Mouse (Mus musculus) activated CD4-positive, CD25-positive, alpha-beta regulatory T cell, adult 4 months (primary cell): ENCODE measurements around the gene Tex13a. TPM values are rescaled to one million over a fixed set of nuclear protein-coding genes. Genes with fewer than 3 reads are reported as not detected.

Experiments
- ATAC-seq: one replicate; pipeline ENCODE4 v1.8.0; 2017
- polyA plus RNA-seq, 2 experiments: library from polyadenylated mRNA; unstranded; fragments of 100-300 nt; shearing (Covaris generic); gene quantifications; one replicate each; pipeline ENCODE4 v1.2.1; 2017

The Tex13a gene
- polyA plus RNA-seq: not detected

DNA sequence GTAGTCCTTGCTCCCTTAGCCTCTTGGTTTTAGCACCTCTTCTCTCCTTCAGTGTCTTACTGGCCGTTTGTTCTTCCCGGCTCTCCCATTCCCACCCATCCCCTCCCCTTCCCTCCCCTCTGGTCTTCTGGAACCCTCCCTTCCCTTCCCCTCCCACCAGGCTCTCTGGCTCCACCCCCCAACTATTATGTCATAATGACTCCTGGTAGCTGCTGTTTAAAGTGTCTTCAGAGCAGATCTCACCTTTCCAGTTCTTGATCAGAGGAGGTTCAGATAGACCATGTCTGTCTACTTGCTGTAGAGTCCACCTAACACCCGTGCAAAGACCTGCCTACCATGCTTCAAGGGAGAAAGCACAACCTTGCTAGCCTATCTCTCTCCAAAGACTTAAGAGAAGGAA is at the start of gene Tex13a:
Gene Tex13a, minus strand, starts transcription at position 101 of the 400 bp plus-strand sequence.
- no peak for ATAC-seq

DNA sequence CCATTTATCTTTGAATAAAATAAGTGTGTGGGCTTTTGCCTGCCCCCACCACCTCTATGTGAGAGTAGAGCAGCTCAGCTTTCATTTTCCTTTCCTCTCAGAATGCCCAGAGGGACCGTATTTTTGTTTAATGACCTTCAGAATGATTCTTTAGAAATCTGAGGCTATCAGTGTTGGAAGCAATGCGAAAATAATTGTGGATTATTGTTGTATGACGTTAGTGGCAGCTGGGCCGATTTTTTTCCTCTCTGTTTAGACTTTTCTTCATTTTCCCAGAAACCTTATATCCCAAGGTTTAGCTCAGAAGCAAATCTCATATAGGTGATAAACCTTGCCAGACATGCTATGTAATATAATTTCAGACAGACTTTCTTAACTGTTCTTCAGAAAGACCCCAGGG is 25.2 kb upstream of the Tex13a start:
- ATAC-seq: no peak

GRCm38 (mm10) chrX:138170146-138170545 is 39.2 kb downstream of the Tex13a start:
- ATAC-seq: no peak
